ENCODE assay signal across 26 mouse cellular contexts in genomic region chr9:92641717-92642116, GRCm38 (mm10).
"Had no signal": no experiment of that assay in that cellular context is flagged by ENCODE, and none has a peak within 500 bp of the region (broad histone marks: within the 10 kb centered on the region; RNA-seq: fewer than 3 reads in every experiment).

No protein-coding gene starts in this region.

- H3K36me3 ChIP-seq: heart, embryonic 10.5 days; heart, embryonic 12.5 days; hindbrain, embryonic 10.5 days; hindbrain, embryonic 12.5 days; intestine, embryonic 15.5 days; limb, embryonic 13.5 days; limb, embryonic 15.5 days; liver, embryonic 12.5 days had no signal

- H3K9me3 ChIP-seq: heart, embryonic 10.5 days; heart, embryonic 12.5 days; hindbrain, embryonic 10.5 days; hindbrain, embryonic 12.5 days; intestine, embryonic 15.5 days; limb, embryonic 15.5 days had no signal

- ATAC-seq: hindbrain, embryonic 16.5 days; inflammation-experienced regulatory T-cells, adult 6 months; intestine, embryonic 15.5 days; intestine, postnatal 0 days; liver, embryonic 12.5 days had no signal

- H3K27me3 ChIP-seq: heart, embryonic 12.5 days; hindbrain, embryonic 12.5 days; intestine, embryonic 15.5 days; limb, embryonic 13.5 days; limb, embryonic 15.5 days; liver, embryonic 12.5 days had no signal

- H3K27ac ChIP-seq: heart, embryonic 10.5 days; hindbrain, embryonic 10.5 days; hindbrain, embryonic 12.5 days; hindbrain, embryonic 14.5 days; intestine, embryonic 15.5 days; limb, embryonic 13.5 days; limb, embryonic 15.5 days; liver, embryonic 12.5 days; liver, embryonic 14.5 days had no signal

- H3K4me3 ChIP-seq: heart, embryonic 10.5 days; heart, embryonic 12.5 days; hindbrain, embryonic 10.5 days; hindbrain, embryonic 12.5 days; intestine, embryonic 15.5 days; limb, embryonic 13.5 days; limb, embryonic 15.5 days; liver, embryonic 12.5 days had no signal

- H3K4me1 ChIP-seq: heart, embryonic 10.5 days; heart, embryonic 12.5 days; hindbrain, embryonic 10.5 days; hindbrain, embryonic 12.5 days; intestine, embryonic 15.5 days; limb, embryonic 13.5 days; limb, embryonic 15.5 days; liver, embryonic 12.5 days had no signal

- DNase-seq: gastrocnemius, postnatal 14 days; gastrocnemius, postnatal 36 days; heart, adult 18-20 months; heart, postnatal 10 days; heart, postnatal 36 days; kidney, adult 18-20 months; kidney, adult 8-10 months; kidney, postnatal 10 days; kidney, postnatal 25 days; kidney, postnatal 4 days; layer of hippocampus, adult 9-11 months; layer of hippocampus, postnatal 36 days; left cerebral cortex, postnatal 4 days had no signal

- H3K9ac ChIP-seq: heart, embryonic 12.5 days; hindbrain, embryonic 12.5 days; hindbrain, embryonic 14.5 days; intestine, embryonic 15.5 days; limb, embryonic 13.5 days; limb, embryonic 15.5 days; liver, embryonic 12.5 days; liver, embryonic 14.5 days had no signal
